Mouse (Mus musculus) heart, adult 18-20 months (tissue): ENCODE results near the gene Pdzd2. TPM values are rescaled to one million over a fixed set of nuclear protein-coding genes. Genes with fewer than 3 reads are reported as not detected.
A peak's percentile ranks its signal among the peaks of the same experiment; 100 is the strongest.

Experiments used
- DNase-seq, 2 experiments: peaks; one replicate each; pipeline ENCODE4 v3.0.0; 2021 to 2022; ENCODE audit warnings: mixed read lengths in 1 of 2
- total RNA-seq, 2 experiments: library from RNA; stranded (reverse); gene quantifications; 2 replicates each; pipeline ENCODE4 v1.2.3; 2021

The Pdzd2 gene
- total RNA-seq, 2 experiments from 2014 or later = 68.0 to 82.0 TPM

GRCm38 (mm10) chr15:12622701-12623100 lies 117.0 kb downstream of the Pdzd2 start:
- no peak for DNase-seq

GRCm38 (mm10) chr15:12622093-12622643 lies 117.6 kb downstream of the Pdzd2 start:
- peak; percentile 32 to 41 for DNase-seq

- DNase-seq = no peak
Observed at GRCm38 (mm10) chr15:12619273-12619672, 120.5 kb downstream of the Pdzd2 start.

GRCm38 (mm10) chr15:12617651-12618050 lies 122.1 kb downstream of the Pdzd2 start:
- no peak for DNase-seq

GRCm38 (mm10) chr15:12617220-12617619 lies 122.5 kb downstream of the Pdzd2 start:
- DNase-seq = no peak

- no peak for DNase-seq
Observed at GRCm38 (mm10) chr15:12614944-12615878, 124.5 kb downstream of the Pdzd2 start.

- DNase-seq = peak; percentile 25 to 45
Observed at GRCm38 (mm10) chr15:12614011-12614410, 125.7 kb downstream of the Pdzd2 start.

- no peak for DNase-seq
Observed at GRCm38 (mm10) chr15:12612944-12613675, 126.6 kb downstream of the Pdzd2 start.

GRCm38 (mm10) chr15:12608090-12608489 lies 131.6 kb downstream of the Pdzd2 start:
- DNase-seq = no peak

GRCm38 (mm10) chr15:12606306-12606705 lies 133.4 kb downstream of the Pdzd2 start:
- no peak for DNase-seq

GRCm38 (mm10) chr15:12605239-12605993 lies 134.3 kb downstream of the Pdzd2 start:
- DNase-seq = peak; percentile 21 to 36

- no peak for DNase-seq
Observed at GRCm38 (mm10) chr15:12603674-12604073, 136.1 kb downstream of the Pdzd2 start.

- DNase-seq = no peak
Observed at GRCm38 (mm10) chr15:12593094-12593493, 146.6 kb downstream of the Pdzd2 start.

GRCm38 (mm10) chr15:12592628-12593027 lies 147.1 kb downstream of the Pdzd2 start:
- no peak for DNase-seq

GRCm38 (mm10) chr15:12588661-12589060 lies 151.1 kb downstream of the Pdzd2 start:
- no peak for DNase-seq

- no peak for DNase-seq
Observed at GRCm38 (mm10) chr15:12586852-12587424, 152.8 kb downstream of the Pdzd2 start.

- peak; percentile 74 to 82 for DNase-seq
Observed at GRCm38 (mm10) chr15:12586154-12586553, 153.6 kb downstream of the Pdzd2 start.

- DNase-seq = no peak
Observed at GRCm38 (mm10) chr15:12583051-12583450, 156.7 kb downstream of the Pdzd2 start.

GRCm38 (mm10) chr15:12582471-12582870 lies 157.3 kb downstream of the Pdzd2 start:
- DNase-seq = no peak

- no peak for DNase-seq
Observed at GRCm38 (mm10) chr15:12579196-12579595, 160.5 kb downstream of the Pdzd2 start.

GRCm38 (mm10) chr15:12578276-12578675 lies 161.4 kb downstream of the Pdzd2 start:
- DNase-seq = peak; percentile 23 to 73

- no peak for DNase-seq
Observed at GRCm38 (mm10) chr15:12577715-12578114, 162.0 kb downstream of the Pdzd2 start.
